Comparison of ENCODE assay signal across 24 mouse cellular contexts in genomic region chr3:95373208-95373607, GRCm38 (mm10). TPM values are rescaled to one million over a fixed set of nuclear protein-coding genes. Genes with fewer than 3 reads are reported as not detected.
A peak's percentile ranks its signal among the peaks of the same experiment; 100 is the strongest.
DNase-seq lines count a peak whose midpoint lies in the region; ATAC-seq and TF ChIP-seq lines count a peak whose summit lies in the region.
"Had no signal": no experiment of that assay in that cellular context is flagged by ENCODE, and none has a peak within 500 bp of the region (broad histone marks: within the 10 kb centered on the region; RNA-seq: fewer than 3 reads in every experiment).

No protein-coding gene starts in this region.

- no peaks in the 10 kb centered on the region for H3K4me1 ChIP-seq in heart, embryonic 10.5 days
- H3K4me1 ChIP-seq in G1E (ENCODE audit: insufficient read depth, low read depth, low read length): peaks cover 33% of the 10 kb centered on the region

- no peaks in the 10 kb centered on the region for H3K27me3 ChIP-seq in heart, embryonic 10.5 days (ENCODE audit: insufficient read depth, poor library complexity, severe bottlenecking)
- H3K27me3 ChIP-seq in G1E (ENCODE audit: insufficient read depth, low read length): no peaks in the 10 kb centered on the region
- H3K27me3 ChIP-seq: CH12.LX had no signal

- ATAC-seq in G1E (ENCODE audit: extremely low read depth, insufficient number of reproducible peaks, low FRiP score, poor library complexity, severe bottlenecking): no peak
- ATAC-seq: activated CD4-positive, CD25-positive, alpha-beta regulatory T cell, adult 4 months; CD4-positive, CD25-positive, alpha-beta regulatory T cell, adult 4 months; Patski had no signal

- peaks cover 10% of the 10 kb centered on the region; the same call in 1 of the 2 replicates for H3K9me3 ChIP-seq in heart, embryonic 10.5 days
- peaks cover 25% of the 10 kb centered on the region for H3K9me3 ChIP-seq in G1E (replicated peaks)

- WGBS in heart, embryonic 10.5 days: 82% methylated on average over 10 of the region's 10 CpGs

- DNase-seq in heart, embryonic 10.5 days (ENCODE audit: low spot score): peak; percentile 75
- no peak for DNase-seq in heart, adult 18-20 months
- DNase-seq in G1E (ENCODE audit: low spot score): peak; percentile 52
- no peak for DNase-seq in lung, postnatal 14 days
- DNase-seq: adrenal gland, adult 2 months; adrenal gland, adult 8-10 months; adrenal gland, postnatal 10 days; adrenal gland, postnatal 14 days; adrenal gland, postnatal 25 days; adrenal gland, postnatal 36 days; B cell, adult 2 months; cerebellum, adult 11 months; cerebellum, adult 11-12 months; cerebellum, adult 18-20 months; cerebellum, adult 2 months had no signal

- H3K27ac ChIP-seq in heart, embryonic 10.5 days: no peak overlapping the region

- no peak overlapping the region for H3K4me3 ChIP-seq in heart, embryonic 10.5 days
- H3K4me3 ChIP-seq in G1E (ENCODE audit: low read depth, low read length): peak overlapping the region; percentile 71

- no peak for TF ChIP-seq CTCF in G1E (IDR thresholded peaks at IDR 0.05; ENCODE audit: low read depth, low read length)

- no peaks in the 10 kb centered on the region for H3K36me3 ChIP-seq in heart, embryonic 10.5 days
- H3K36me3 ChIP-seq in G1E (replicated peaks): peaks cover 12% of the 10 kb centered on the region

RNA-seq across cellular contexts. Expression of gene Setdb1, which starts 16.2 kb away (rescaled TPM):
- 33.0 and 42.8 TPM in 2 replicates for polyA plus RNA-seq in heart, embryonic 10.5 days (2016; fragmentation: Nextera tagmentation; extraction: Ambion mirVana)
- total RNA-seq in heart, adult 18-20 months (2021): 10 to 100 TPM; 10.9 to 11.6 TPM
- 157 and 159 TPM in 2 replicates for total RNA-seq in G1E (2014; fragmentation: Nextera tagmentation)
- 120 and 128 TPM in 2 replicates for total RNA-seq in G1E (2017)
- polyA plus RNA-seq in G1E (2012): 66.1 and 72.8 TPM in 2 replicates

RNA-seq across cellular contexts. Expression of gene 4930558C23Rik, which starts 29.4 kb away (rescaled TPM):
- not detected in 2 replicates for polyA plus RNA-seq in heart, embryonic 10.5 days (2016; fragmentation: Nextera tagmentation; extraction: Ambion mirVana)
- not detected for total RNA-seq in heart, adult 18-20 months (2021)
- total RNA-seq in G1E (2014; fragmentation: Nextera tagmentation) (not detected in 2 replicates), G1E (2017) (not detected in 2 replicates)
- polyA plus RNA-seq in G1E (2012): not detected in 2 replicates
- total RNA-seq: adrenal gland, adult 18-20 months; adrenal gland, adult 2 months; adrenal gland, adult 8-10 months; adrenal gland, postnatal 10 days; adrenal gland, postnatal 14 days; adrenal gland, postnatal 25 days; adrenal gland, postnatal 36 days; adrenal gland, postnatal 4 days; CH12.LX; MEL had no signal
- polyA plus RNA-seq: activated CD4-positive, CD25-positive, alpha-beta regulatory T cell, adult 4 months; adrenal gland, adult 2 months; brain, embryonic 14.5 days; C2C12; CD4-positive, CD25-positive, alpha-beta regulatory T cell, adult 4 months; cerebellum, adult 2 months; Patski had no signal

RNA-seq across cellular contexts. Expression of gene Cers2, which starts 58.6 kb away (rescaled TPM):
- polyA plus RNA-seq in heart, embryonic 10.5 days (2016; fragmentation: Nextera tagmentation; extraction: Ambion mirVana): 147 TPM in 2 replicates
- total RNA-seq in heart, adult 18-20 months (2021): 10 to 100 TPM; 30.3 to 32.4 TPM
- total RNA-seq in G1E (2014; fragmentation: Nextera tagmentation) (284 and 285 TPM in 2 replicates), G1E (2017) (197 and 249 TPM in 2 replicates)
- 459 and 654 TPM in 2 replicates for polyA plus RNA-seq in G1E (2012)

Comparison
In these comparisons a context has a peak if more than half of its experiments do, and no peak if none do; other contexts are left out.
1. DNase-seq: peak in heart, embryonic 10.5 days (single experiment) and G1E (single experiment); none in heart, adult 18-20 months (0 of 2) and lung, postnatal 14 days (single experiment).
2. RNA of gene Setdb1, which starts 16.2 kb away (total RNA-seq): 120 to 159 TPM in G1E; 10.9 to 11.6 TPM in heart, adult 18-20 months; every median in the first group is over 4 times any median in the second.
3. RNA of gene Cers2, which starts 58.6 kb away (total RNA-seq): 197 to 285 TPM in G1E; 30.3 to 32.4 TPM in heart, adult 18-20 months; every median in the first group is over 4 times any median in the second.